ENCODE assay signal across 11 mouse cellular contexts in the genomic region with DNA sequence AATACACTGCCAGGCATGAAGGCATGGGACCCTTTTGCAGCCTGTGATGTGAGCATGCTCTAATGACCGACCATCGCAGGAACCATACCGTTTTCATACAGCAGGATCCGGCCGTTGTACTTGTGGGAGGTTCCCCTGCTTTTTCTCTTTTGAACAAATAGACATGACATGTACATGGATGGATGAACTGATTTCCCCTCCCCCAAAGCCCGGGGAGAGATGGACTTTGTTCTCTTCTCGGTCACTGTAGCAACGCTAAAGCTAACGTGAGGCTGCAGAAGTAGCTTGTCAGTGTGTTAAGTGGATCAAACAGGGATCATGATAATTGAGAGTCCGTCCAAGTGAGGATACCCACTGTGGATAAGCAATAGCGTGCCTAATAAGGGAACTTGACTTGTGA.
DNase-seq lines count a peak whose midpoint lies in the region; ATAC-seq lines count a peak whose summit lies in the region.
"Had no signal": no experiment of that assay in that cellular context is flagged by ENCODE, and none has a peak within 500 bp of the region (broad histone marks: within the 10 kb centered on the region; RNA-seq: fewer than 3 reads in every experiment).

No protein-coding gene starts in this region.

- no peaks in the 10 kb centered on the region for H3K36me3 ChIP-seq in liver, embryonic 11.5 days (ENCODE audit: control insufficient read depth, insufficient read depth, low read length)
- H3K36me3 ChIP-seq in liver, embryonic 12.5 days: peaks cover 10% of the 10 kb centered on the region; the same call in 1 of the 2 replicates
- H3K36me3 ChIP-seq in hindbrain, embryonic 16.5 days (ENCODE audit: control insufficient read depth, insufficient read depth, low read length): no peaks in the 10 kb centered on the region

- H3K4me3 ChIP-seq in liver, embryonic 11.5 days (ENCODE audit: low read depth, low read length): no peak overlapping the region
- H3K4me3 ChIP-seq in liver, embryonic 12.5 days: no peak overlapping the region
- H3K4me3 ChIP-seq in hindbrain, embryonic 16.5 days (ENCODE audit: low read length): no peak overlapping the region

- no peak overlapping the region for H3K9ac ChIP-seq in liver, embryonic 11.5 days (ENCODE audit: low read depth, low read length)
- H3K9ac ChIP-seq in liver, embryonic 12.5 days: no peak overlapping the region
- H3K9ac ChIP-seq in hindbrain, embryonic 16.5 days (ENCODE audit: low read depth, low read length): no peak overlapping the region

- 81% methylated on average over 11 of the region's 11 CpGs for WGBS in liver, embryonic 11.5 days
- 73% methylated on average over 11 of the region's 11 CpGs for WGBS in liver, embryonic 12.5 days (ENCODE audit: insufficient replicate concordance)
- 18% methylated on average over 11 of the region's 11 CpGs for WGBS in hindbrain, embryonic 16.5 days

- 0 out of 2 replicates have a peak, but pooled peaks have one; percentile 20 for ATAC-seq in liver, embryonic 11.5 days (replicated peaks; ENCODE audit: low FRiP score)
- ATAC-seq in liver, embryonic 12.5 days: no peak
- no peak for ATAC-seq in hindbrain, embryonic 16.5 days
- ATAC-seq: Patski had no signal

- peaks cover 7% of the 10 kb centered on the region; the same call in 1 of the 2 replicates for H3K4me1 ChIP-seq in liver, embryonic 11.5 days (replicated peaks; ENCODE audit: control insufficient read depth, insufficient read depth, low read length)
- peaks cover 8% of the 10 kb centered on the region for H3K4me1 ChIP-seq in liver, embryonic 12.5 days
- H3K4me1 ChIP-seq in hindbrain, embryonic 16.5 days (ENCODE audit: control insufficient read depth, insufficient read depth, low read depth, low read length): peaks cover 19% of the 10 kb centered on the region

- no peaks in the 10 kb centered on the region for H3K27me3 ChIP-seq in liver, embryonic 11.5 days (replicated peaks; ENCODE audit: control insufficient read depth, insufficient read depth, low read length)
- no peaks in the 10 kb centered on the region for H3K27me3 ChIP-seq in liver, embryonic 12.5 days (replicated peaks)
- no peaks in the 10 kb centered on the region for H3K27me3 ChIP-seq in hindbrain, embryonic 16.5 days (replicated peaks; ENCODE audit: control insufficient read depth, insufficient read depth, low read length)
- H3K27me3 ChIP-seq: CH12.LX, Patski had no signal

- no peak for DNase-seq in liver, embryonic 11.5 days (ENCODE audit: low spot score)
- DNase-seq in kidney, postnatal 25 days: peak; percentile 61 to 74
- DNase-seq in retina, embryonic 14.5 days (ENCODE audit: low spot score): peak; percentile 61
- DNase-seq in adrenal gland, postnatal 36 days: no peak
- DNase-seq in urinary bladder, postnatal 4 days (ENCODE audit: low spot score in 2 of 2): no peak
- DNase-seq: adrenal gland, adult 2 months; right cerebral cortex, adult 18-20 months had no signal

- H3K27ac ChIP-seq in liver, embryonic 11.5 days (ENCODE audit: low read depth, low read length): no peak overlapping the region
- H3K27ac ChIP-seq in liver, embryonic 12.5 days: no peak overlapping the region
- H3K27ac ChIP-seq in hindbrain, embryonic 16.5 days (ENCODE audit: low read depth, low read length): peak overlapping the region; percentile 16; the same call in 1 of the 2 replicates

- H3K9me3 ChIP-seq in liver, embryonic 11.5 days (ENCODE audit: control insufficient read depth, low read length): no peaks in the 10 kb centered on the region
- no peaks in the 10 kb centered on the region for H3K9me3 ChIP-seq in liver, embryonic 12.5 days (replicated peaks)
- H3K9me3 ChIP-seq in hindbrain, embryonic 16.5 days (ENCODE audit: control insufficient read depth, low read length): no peaks in the 10 kb centered on the region

- no peak overlapping the region for H3K4me2 ChIP-seq in liver, embryonic 11.5 days
- no peak overlapping the region for H3K4me2 ChIP-seq in liver, embryonic 12.5 days
- peak overlapping the region; percentile 37 for H3K4me2 ChIP-seq in hindbrain, embryonic 16.5 days (ENCODE audit: low read length)

Comparison
In these comparisons a context has a peak if more than half of its experiments do, and no peak if none do; other contexts are left out.
1. DNase-seq: peak in kidney, postnatal 25 days (2 of 2) and retina, embryonic 14.5 days (single experiment); none in liver, embryonic 11.5 days (single experiment), adrenal gland, postnatal 36 days (0 of 2) and urinary bladder, postnatal 4 days (0 of 2).